Mouse (Mus musculus) lung, postnatal 0 days (tissue): Measurements from ENCODE around the gene Cux1.

Experiments
- CTCF ChIP-seq: IDR thresholded peaks from 2 replicates; pipeline ENCODE4 v1.5.1; 2016; ENCODE audit warnings: antibody characterized with exemption, mild to moderate bottlenecking
- EP300 ChIP-seq: IDR thresholded peaks from 2 replicates; pipeline ENCODE4 v1.6.1; 2016; ENCODE audit warnings: antibody characterized with exemption, mild to moderate bottlenecking, control low read depth

DNA sequence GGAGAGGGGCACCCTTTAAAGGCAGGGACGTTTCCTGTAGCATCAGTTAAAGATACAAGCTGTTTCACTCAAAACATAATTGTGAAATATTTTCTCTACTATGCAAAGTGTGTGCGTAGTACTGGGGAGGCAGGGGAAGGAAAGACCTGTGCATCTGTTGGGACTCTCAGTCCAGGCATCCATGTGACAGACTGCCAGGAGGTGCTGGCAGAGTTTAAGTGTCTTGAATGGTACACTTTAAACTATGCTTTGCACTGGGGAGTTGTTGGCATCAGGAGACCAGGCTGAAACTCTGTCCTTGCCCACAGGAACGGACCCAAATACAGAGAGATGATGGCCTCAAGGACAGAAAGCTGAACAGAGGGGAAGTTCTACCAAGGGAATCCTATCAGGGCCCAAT lies 182.1 kb downstream of the Cux1 start:
- TF ChIP-seq CTCF (no peak), EP300 (no peak)
